Mouse (Mus musculus) hindbrain, embryonic 16.5 days (tissue): ENCODE measurements around the gene Dock3. TPM values are rescaled to one million over a fixed set of nuclear protein-coding genes. Genes with fewer than 3 reads are reported as not detected.

Experiments
- ATAC-seq: fragments of 200-750 bp; cut with Nextera tagmentation; 2 replicates; pipeline ENCODE4 v1.8.0; 2017; ENCODE audit warnings: moderate TSS enrichment, moderate library complexity
- H3K27ac ChIP-seq: fragments of 300-500 bp; sonication (generic); 2 replicates; pipeline ENCODE4 v1.5.1; 2014; ENCODE audit warnings: low read depth, mild to moderate bottlenecking, control low read depth, low read length, moderate library complexity
- H3K27me3 ChIP-seq: fragments of 300-500 bp; sonication (generic); replicated peaks from 2 replicates; pipeline ENCODE4 v1.6.1; 2014; ENCODE audit warnings: low read length; ENCODE audit not compliant: control insufficient read depth, insufficient read depth
- H3K36me3 ChIP-seq: fragments of 300-500 bp; sonication (generic); 2 replicates; pipeline ENCODE4 v1.6.1; 2014; ENCODE audit warnings: mild to moderate bottlenecking, low read length, moderate library complexity, mixed read lengths; ENCODE audit not compliant: control insufficient read depth, insufficient read depth
- H3K4me1 ChIP-seq: fragments of 300-500 bp; sonication (generic); 2 replicates; pipeline ENCODE4 v1.6.1; 2014; ENCODE audit warnings: low read depth, low read length; ENCODE audit not compliant: control insufficient read depth, insufficient read depth
- H3K4me2 ChIP-seq: fragments of 300-500 bp; sonication (generic); 2 replicates; pipeline ENCODE4 v1.6.1; 2014; ENCODE audit warnings: mild to moderate bottlenecking, low read length, control low read depth, moderate library complexity
- H3K4me3 ChIP-seq: fragments of 300-500 bp; sonication (generic); 2 replicates; pipeline ENCODE4 v1.5.1; 2014; ENCODE audit warnings: mild to moderate bottlenecking, low read length, control low read depth, moderate library complexity
- H3K9ac ChIP-seq: fragments of 300-500 bp; sonication (generic); 2 replicates; pipeline ENCODE4 v1.6.1; 2014; ENCODE audit warnings: low read depth, mild to moderate bottlenecking, control low read depth, low read length, moderate library complexity
- H3K9me3 ChIP-seq: fragments of 300-500 bp; sonication (generic); 2 replicates; pipeline ENCODE4 v1.6.1; 2014; ENCODE audit warnings: mild to moderate bottlenecking, low read length, moderate library complexity; ENCODE audit not compliant: control insufficient read depth
- WGBS: fragments of 180-500 bp; shearing (Covaris S2); extraction: QIAGEN DNeasy Blood & Tissue Kit; methylation state at CpG from one replicate; pipeline ENCODE4 v1.1.7; 2014; 5-methylcytosine and 5-hydroxymethylcytosine counted together
- polyA plus RNA-seq: library from polyadenylated mRNA; unstranded; fragments of >200 nt; fragmentation: Nextera tagmentation; extraction: Ambion mirVana; gene quantifications from 2 replicates; pipeline ENCODE4 v1.2.1, GENCODE M21; 2015

The Dock3 gene
- 14.4 and 15.7 TPM in 2 replicates for polyA plus RNA-seq

DNA sequence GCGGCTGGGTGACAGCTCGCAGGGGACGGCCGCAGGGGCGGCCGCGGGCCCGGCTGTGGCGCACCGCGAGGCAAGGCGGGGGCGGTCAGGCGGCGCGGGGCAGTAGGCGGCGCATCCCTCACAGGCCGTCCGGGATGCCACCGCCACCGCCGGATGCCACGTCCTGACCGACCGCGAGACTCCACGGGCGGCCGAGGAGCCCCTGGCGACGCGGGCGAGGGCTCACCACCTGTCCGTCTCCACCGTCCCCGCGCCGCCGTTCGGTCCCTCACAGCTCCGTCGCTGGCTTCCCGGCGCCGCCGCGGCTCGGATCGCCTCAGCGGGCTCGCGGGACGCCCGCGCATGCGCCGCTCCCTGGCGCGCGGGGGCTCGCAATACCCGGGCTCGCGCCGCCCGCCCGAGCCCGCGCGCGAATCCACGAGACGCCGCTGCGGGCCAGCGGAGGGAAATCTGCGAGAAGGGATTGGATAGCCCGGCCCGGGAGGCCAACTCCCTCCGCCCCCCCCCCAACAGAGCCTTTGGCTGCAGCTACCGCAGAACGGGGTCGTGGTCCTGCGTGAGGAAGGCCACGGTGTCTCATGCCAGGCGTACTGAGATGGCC, at the start of gene Dock3:
Gene Dock3, minus strand, starts transcription at position 371 of the 601 bp plus-strand sequence.
- ATAC-seq = peak; percentile 92
- WGBS = under 1% methylated on average over 54 of the region's 87 CpGs
- H3K27ac ChIP-seq = peak within 1 kb of the TSS; percentile 86
- no peaks in the 10 kb centered on the region for H3K36me3 ChIP-seq
- H3K4me1 ChIP-seq = peaks cover 4% of the 10 kb centered on the region; the same call in 1 of the 2 replicates
- peak within 1 kb of the TSS; percentile 100 for H3K9ac ChIP-seq
- H3K9me3 ChIP-seq = no peaks in the 10 kb centered on the region
- H3K4me3 ChIP-seq = peak within 1 kb of the TSS; percentile 94
- peaks cover 10% of the 10 kb centered on the region for H3K27me3 ChIP-seq
- peak within 1 kb of the TSS; percentile 71 for H3K4me2 ChIP-seq

DNA sequence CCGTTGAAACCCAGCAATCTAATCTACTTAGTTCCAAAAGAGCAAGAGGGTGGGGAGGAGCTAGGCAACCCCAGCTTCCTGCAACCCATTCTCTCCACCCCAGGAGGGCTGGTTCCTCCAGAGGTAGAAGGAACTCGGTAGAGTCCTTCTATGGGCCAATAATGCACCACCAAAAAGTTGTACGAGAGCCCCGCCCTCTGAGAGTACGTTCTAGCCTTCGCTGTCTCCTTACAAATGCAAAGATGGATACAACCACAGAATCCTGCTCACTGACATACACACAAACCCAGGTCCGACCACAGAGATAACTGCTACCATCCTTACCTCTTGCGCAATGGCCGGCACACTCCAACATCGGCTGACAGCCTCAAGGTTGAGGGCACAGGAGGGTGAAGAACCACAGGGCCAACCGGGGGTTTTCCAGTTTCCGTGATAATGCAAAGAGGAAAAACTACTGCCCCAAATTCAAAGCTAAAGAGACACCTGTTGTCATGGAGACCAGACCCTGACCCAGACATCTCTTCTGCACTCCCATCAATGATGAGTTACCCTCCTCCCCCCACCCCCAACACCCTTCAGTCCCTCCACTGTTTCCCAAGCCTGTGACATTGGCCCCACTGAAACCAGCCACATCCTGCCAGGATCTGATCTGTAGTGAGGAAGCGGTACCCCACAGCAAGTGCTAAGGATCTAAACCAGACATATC, 48.8 kb upstream of the Dock3 start:
- 42% methylated on average over 13 of the region's 13 CpGs for WGBS
- no peak overlapping the region for H3K27ac ChIP-seq
- ATAC-seq = no peak
- no peak overlapping the region for H3K9ac ChIP-seq
- H3K4me3 ChIP-seq = no peak overlapping the region
- no peak overlapping the region for H3K4me2 ChIP-seq
- no peaks in the 10 kb centered on the region for H3K27me3 ChIP-seq
- no peaks in the 10 kb centered on the region for H3K36me3 ChIP-seq
- H3K4me1 ChIP-seq = peaks cover 22% of the 10 kb centered on the region
- no peaks in the 10 kb centered on the region for H3K9me3 ChIP-seq

DNA sequence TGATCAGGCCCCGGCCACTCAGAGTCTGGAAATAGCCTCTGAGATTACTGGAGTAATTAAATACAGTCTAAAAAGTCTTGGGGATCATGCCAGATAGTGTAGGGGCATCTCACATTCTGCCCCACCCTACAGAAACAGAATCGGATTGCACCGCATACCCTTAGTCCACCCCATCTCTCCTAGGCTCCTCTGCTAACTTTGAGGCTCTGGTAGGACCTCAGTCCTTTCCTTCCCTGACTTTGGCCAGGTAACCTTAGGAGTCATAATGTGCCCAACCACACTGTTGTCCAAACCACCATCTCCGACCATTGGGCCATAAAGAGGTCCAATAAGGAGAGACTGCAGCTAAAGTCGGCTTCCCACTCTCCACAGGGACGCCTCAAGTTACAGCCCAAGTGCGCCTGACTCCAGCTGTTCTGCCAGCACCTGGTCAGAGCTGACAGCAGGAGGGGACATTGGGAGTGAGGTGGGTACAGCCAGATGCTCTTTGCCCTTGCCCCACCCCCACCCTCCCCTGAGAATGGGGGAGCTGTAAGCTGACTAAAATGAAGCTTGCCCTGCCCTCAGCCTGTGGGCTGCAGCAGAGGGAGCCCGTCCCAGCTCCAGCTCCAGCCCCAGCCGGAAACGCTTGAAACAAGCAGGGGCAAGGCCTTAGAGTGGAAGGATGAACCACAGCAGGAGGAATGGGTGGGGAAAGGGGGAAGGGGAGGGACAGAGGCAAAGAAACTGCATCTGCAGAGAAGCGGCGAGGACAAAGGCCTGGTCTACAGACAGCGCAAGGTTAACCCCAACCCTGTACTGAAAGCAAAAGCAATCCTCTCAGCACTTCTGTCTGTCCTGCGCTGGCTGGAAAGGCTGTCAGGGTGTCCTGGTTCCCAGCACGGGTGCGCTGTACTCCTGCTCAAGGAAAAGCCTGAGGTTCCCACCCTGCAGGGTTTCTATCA, 47.9 kb upstream of the Dock3 start:
- Histone ChIP-seq H3K4me2 (no peak overlapping the region), H3K4me3 (no peak overlapping the region), H3K4me1 (peaks cover 22% of the 10 kb centered on the region), H3K27ac (no peak overlapping the region), H3K9ac (no peak overlapping the region), H3K9me3 (no peaks in the 10 kb centered on the region), H3K27me3 (no peaks in the 10 kb centered on the region), H3K36me3 (no peaks in the 10 kb centered on the region)
- WGBS = 32% methylated on average over 16 of the region's 16 CpGs
- 0 out of 2 replicates have a peak, but pooled peaks have one; percentile 4 for ATAC-seq

DNA sequence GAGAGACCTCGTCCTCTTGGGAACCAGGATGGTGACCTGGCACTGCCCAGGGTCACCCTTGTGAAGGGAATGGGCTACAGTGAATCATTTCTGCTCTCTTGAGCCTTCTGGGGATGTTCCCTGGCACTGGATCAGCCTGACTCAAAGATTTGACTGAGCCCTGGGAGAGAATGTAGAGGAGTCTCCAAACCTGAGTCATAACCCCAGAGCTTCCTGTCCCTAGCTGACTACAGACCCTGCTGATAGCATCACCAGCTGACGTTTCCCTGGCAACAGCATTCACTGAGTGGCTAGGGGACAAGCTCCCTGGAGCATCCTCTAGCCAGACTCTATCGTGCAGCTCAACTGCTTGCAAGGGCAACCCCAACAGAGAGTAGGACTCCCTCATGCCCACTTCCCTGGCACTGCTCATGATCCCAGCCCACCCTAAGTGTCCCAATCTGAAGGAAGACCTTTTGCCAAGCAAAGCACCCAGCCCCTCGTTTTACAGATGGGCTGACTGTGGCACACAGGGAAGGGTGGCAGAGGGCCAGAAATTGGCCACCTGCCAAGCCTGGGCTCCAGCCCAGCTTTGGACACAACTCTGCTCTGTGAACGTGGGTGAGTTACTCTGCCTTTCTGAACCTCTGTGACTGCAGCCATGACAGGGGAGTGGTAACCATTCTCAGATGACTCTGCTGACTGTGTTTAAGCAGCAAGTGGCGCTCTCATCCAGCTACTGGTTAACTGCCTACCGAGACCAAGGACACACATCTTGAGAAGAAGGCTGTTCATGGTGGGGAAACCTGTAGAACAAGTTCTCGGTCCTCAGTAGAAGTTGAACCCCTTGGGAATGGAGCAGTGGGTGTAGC, 47.0 kb upstream of the Dock3 start:
- Histone ChIP-seq H3K4me3 (no peak overlapping the region), H3K9ac (no peak overlapping the region), H3K4me2 (no peak overlapping the region), H3K36me3 (no peaks in the 10 kb centered on the region), H3K27ac (no peak overlapping the region), H3K4me1 (peaks cover 22% of the 10 kb centered on the region), H3K27me3 (no peaks in the 10 kb centered on the region), H3K9me3 (no peaks in the 10 kb centered on the region)
- ATAC-seq = peak; percentile 86
- WGBS = 37% methylated on average over 8 of the region's 8 CpGs

DNA sequence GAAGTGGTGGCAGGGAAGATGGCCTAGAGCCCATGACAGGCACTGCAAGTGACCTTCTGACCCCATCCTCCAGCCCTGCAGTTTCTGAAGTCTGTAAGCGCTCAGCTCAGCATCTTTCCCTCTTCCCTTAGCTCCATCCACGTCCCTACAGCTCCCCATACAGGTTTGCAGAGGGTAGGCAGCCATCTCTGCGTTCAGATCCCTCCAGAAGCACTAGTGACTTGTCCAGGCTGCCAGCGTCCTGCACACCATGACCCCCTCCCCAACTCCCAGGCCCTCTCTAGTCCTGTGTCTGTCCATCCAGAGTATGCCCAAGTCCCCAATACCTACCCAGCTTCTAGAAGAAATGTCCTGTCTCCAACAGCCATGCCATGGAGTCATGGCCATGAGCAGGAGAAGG, 46.4 kb upstream of the Dock3 start:
- H3K4me1 ChIP-seq = peaks cover 22% of the 10 kb centered on the region
- ATAC-seq = peak; percentile 56
- H3K9ac ChIP-seq = no peak overlapping the region
- H3K36me3 ChIP-seq = no peaks in the 10 kb centered on the region
- H3K27ac ChIP-seq = no peak overlapping the region
- no peak overlapping the region for H3K4me2 ChIP-seq
- no peaks in the 10 kb centered on the region for H3K27me3 ChIP-seq
- H3K9me3 ChIP-seq = no peaks in the 10 kb centered on the region
- H3K4me3 ChIP-seq = no peak overlapping the region
- 42% methylated on average over 4 of the region's 4 CpGs for WGBS

DNA sequence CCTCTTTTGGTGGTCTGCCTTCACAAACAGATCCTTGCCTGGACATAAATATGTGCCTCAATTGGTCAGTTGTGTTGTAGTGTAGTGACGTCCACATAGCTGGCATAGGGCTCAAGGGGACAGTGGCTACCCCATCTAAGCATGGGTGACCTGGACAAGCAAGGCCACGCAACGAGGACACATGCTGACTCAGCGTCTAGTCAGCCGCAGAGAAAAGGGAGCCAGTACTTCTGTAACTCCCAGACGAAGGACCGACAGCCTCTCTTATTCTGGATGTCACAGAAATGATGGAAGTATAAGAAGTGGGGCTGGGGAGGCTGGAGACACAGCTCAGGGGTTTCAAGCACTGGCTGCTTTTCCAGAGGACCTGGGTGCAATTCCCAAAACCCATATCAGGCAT, 45.9 kb upstream of the Dock3 start:
- no peaks in the 10 kb centered on the region for H3K36me3 ChIP-seq
- H3K27me3 ChIP-seq = no peaks in the 10 kb centered on the region
- no peaks in the 10 kb centered on the region for H3K9me3 ChIP-seq
- H3K4me2 ChIP-seq = no peak overlapping the region
- 81% methylated on average over 7 of the region's 7 CpGs for WGBS
- H3K4me3 ChIP-seq = no peak overlapping the region
- no peak for ATAC-seq
- no peak overlapping the region for H3K27ac ChIP-seq
- peaks cover 22% of the 10 kb centered on the region for H3K4me1 ChIP-seq
- no peak overlapping the region for H3K9ac ChIP-seq

DNA sequence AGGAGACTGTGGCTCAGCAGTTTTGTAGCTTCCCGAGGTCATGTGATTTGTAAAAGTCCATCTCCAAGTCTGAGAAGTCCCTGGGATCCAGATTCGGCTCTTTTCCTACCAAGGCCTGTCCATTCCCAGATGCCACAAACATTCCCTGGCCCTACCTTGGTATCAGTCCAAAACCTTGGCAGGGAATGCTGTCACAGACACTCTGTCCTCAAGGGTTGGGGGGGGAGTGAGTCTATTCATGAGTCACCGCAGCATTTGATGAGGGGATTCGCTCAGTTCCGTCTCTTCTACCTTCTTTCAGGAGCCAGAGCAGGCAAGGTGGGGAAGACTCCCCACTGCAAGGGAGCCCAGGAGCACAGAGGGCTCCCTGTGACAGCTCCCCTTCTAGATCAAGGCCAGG, 44.0 kb upstream of the Dock3 start:
- no peak for ATAC-seq

DNA sequence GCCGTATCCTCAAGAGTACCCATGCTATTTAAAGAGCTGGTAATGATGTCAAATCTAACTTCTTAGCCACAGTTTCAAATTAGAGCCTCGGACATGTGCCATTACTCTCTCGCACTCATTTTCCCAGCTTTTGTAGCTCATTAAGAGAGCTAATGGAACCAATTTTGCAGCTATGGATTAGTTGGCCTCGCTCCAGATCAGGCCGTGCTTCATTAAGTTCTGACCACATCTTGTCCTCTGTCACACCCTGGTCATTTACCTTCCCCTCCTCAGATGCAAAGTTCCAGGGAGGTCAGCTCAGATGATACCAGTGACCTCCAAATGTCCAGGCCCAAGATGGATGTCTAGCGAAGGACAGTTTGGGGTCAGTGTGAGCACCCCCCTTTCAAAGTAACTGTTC, 43.0 kb upstream of the Dock3 start:
- Histone ChIP-seq H3K27me3 (no peaks in the 10 kb centered on the region), H3K4me2 (no peak overlapping the region), H3K4me3 (no peak overlapping the region), H3K36me3 (no peaks in the 10 kb centered on the region), H3K9ac (no peak overlapping the region), H3K4me1 (peaks cover 16% of the 10 kb centered on the region), H3K9me3 (no peaks in the 10 kb centered on the region), H3K27ac (no peak overlapping the region)
- WGBS = 71% methylated on average over 6 of the region's 6 CpGs
- no peak for ATAC-seq

More for the DNA sequence above, 44.0 kb upstream of the Dock3 start:
- Histone ChIP-seq H3K27me3 (no peaks in the 10 kb centered on the region), H3K9me3 (no peaks in the 10 kb centered on the region), H3K27ac (no peak overlapping the region), H3K4me2 (no peak overlapping the region), H3K36me3 (no peaks in the 10 kb centered on the region), H3K9ac (no peak overlapping the region), H3K4me3 (no peak overlapping the region), H3K4me1 (peaks cover 22% of the 10 kb centered on the region)
- 72% methylated on average over 5 of the region's 5 CpGs for WGBS
